Comparison of ENCODE assay signal across 11 mouse cellular contexts in the genomic region with DNA sequence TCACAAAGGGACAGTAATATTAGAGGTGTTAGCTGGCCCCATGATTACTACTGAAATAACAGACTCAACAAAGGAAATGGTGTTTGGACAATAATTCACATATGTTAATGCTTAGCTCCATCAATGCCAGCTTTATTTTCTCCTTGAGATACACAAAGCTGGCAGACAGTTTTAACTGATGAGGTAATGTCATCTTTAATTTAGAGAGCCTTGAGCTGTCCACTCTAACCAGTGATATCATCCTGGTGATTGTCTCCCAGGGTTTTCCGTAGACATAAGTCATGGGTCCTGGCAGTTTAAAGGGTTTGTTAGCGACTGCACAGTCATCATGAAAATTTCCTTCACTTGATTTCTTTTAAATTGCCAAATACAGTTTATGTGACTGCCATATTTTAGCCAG. TPM values are rescaled to one million over a fixed set of nuclear protein-coding genes. Genes with fewer than 3 reads are reported as not detected.
A peak's percentile ranks its signal among the peaks of the same experiment; 100 is the strongest.
DNase-seq lines count a peak whose midpoint lies in the region; ATAC-seq and TF ChIP-seq lines count a peak whose summit lies in the region.
"Had no signal": no experiment of that assay in that cellular context is flagged by ENCODE, and none has a peak within 500 bp of the region (broad histone marks: within the 10 kb centered on the region; RNA-seq: fewer than 3 reads in every experiment).

No protein-coding gene starts in this region.

- TF ChIP-seq CTCF in hindbrain, postnatal 0 days (IDR thresholded peaks at IDR 0.05; ENCODE audit: low read depth): no peak

- DNase-seq in embryo, embryonic 10.5 days (ENCODE audit: low spot score): peak; percentile 44
- no peak for DNase-seq in embryo, embryonic 10 days (ENCODE audit: low spot score)
- no peak for DNase-seq in kidney, postnatal 25 days
- peak; percentile 44 for DNase-seq in NIH3T3 (ENCODE audit: low read depth)
- no peak for DNase-seq in hindbrain, postnatal 0 days (ENCODE audit: low spot score)
- no peak for DNase-seq in testis, postnatal 14 days (ENCODE audit: low spot score)
- DNase-seq in left cerebral cortex, postnatal 25 days (ENCODE audit: low spot score in 2 of 2): no peak
- DNase-seq: cerebellum, adult 11 months had no signal

- H3K9me3 ChIP-seq in kidney, embryonic 15.5 days (replicated peaks): no peaks in the 10 kb centered on the region
- H3K9me3 ChIP-seq in hindbrain, postnatal 0 days (ENCODE audit: low read length): no peaks in the 10 kb centered on the region
- H3K9me3 ChIP-seq: embryonic facial prominence, embryonic 15.5 days; limb, embryonic 13.5 days had no signal

- peaks cover 21% of the 10 kb centered on the region for H3K4me1 ChIP-seq in kidney, embryonic 15.5 days
- H3K4me1 ChIP-seq in hindbrain, postnatal 0 days (ENCODE audit: insufficient read depth, low read length): peaks cover 3% of the 10 kb centered on the region; the same call in 1 of the 2 replicates

- ATAC-seq in kidney, embryonic 15.5 days (replicated peaks; ENCODE audit: low FRiP score): no peak
- no peak for ATAC-seq in hindbrain, postnatal 0 days

- no peak overlapping the region for H3K4me3 ChIP-seq in kidney, embryonic 15.5 days (replicated peaks)
- no peak overlapping the region for H3K4me3 ChIP-seq in hindbrain, postnatal 0 days (ENCODE audit: low read length)
- H3K4me3 ChIP-seq: embryonic facial prominence, embryonic 15.5 days; limb, embryonic 13.5 days had no signal

- intact Hi-C loops in left cerebral cortex, postnatal 25 days (cut with DNase I): no loop called here

- H3K9ac ChIP-seq in kidney, embryonic 15.5 days: no peak overlapping the region
- no peak overlapping the region for H3K9ac ChIP-seq in hindbrain, postnatal 0 days (replicated peaks; ENCODE audit: low read length)
- H3K9ac ChIP-seq: embryonic facial prominence, embryonic 15.5 days; limb, embryonic 13.5 days had no signal

- no peaks in the 10 kb centered on the region for H3K27me3 ChIP-seq in kidney, embryonic 15.5 days
- no peaks in the 10 kb centered on the region for H3K27me3 ChIP-seq in hindbrain, postnatal 0 days (ENCODE audit: insufficient read depth, low read length)
- H3K27me3 ChIP-seq: embryonic facial prominence, embryonic 15.5 days; limb, embryonic 13.5 days had no signal

- H3K4me2 ChIP-seq in kidney, embryonic 15.5 days: no peak overlapping the region
- H3K4me2 ChIP-seq in hindbrain, postnatal 0 days (ENCODE audit: low read depth, low read length): no peak overlapping the region
- H3K4me2 ChIP-seq: embryonic facial prominence, embryonic 15.5 days; limb, embryonic 13.5 days had no signal

- H3K27ac ChIP-seq in kidney, embryonic 15.5 days: peak overlapping the region; percentile 60
- peak overlapping the region; percentile 45; the same call in 1 of the 2 replicates for H3K27ac ChIP-seq in hindbrain, postnatal 0 days
- H3K27ac ChIP-seq: embryonic facial prominence, embryonic 15.5 days; limb, embryonic 13.5 days had no signal

- WGBS in kidney, embryonic 15.5 days: 34% methylated on average over 2 of the region's 2 CpGs
- WGBS in hindbrain, postnatal 0 days: 60% methylated on average over 2 of the region's 2 CpGs

- H3K36me3 ChIP-seq in kidney, embryonic 15.5 days: peaks cover 23% of the 10 kb centered on the region
- no peaks in the 10 kb centered on the region for H3K36me3 ChIP-seq in hindbrain, postnatal 0 days (ENCODE audit: insufficient read depth, low read length)
- H3K36me3 ChIP-seq: limb, embryonic 13.5 days had no signal

RNA-seq across cellular contexts. Expression of a gene that starts 58.5 kb away (rescaled TPM):
- polyA plus RNA-seq in kidney, embryonic 15.5 days (2015; fragmentation: Nextera tagmentation; extraction: Ambion mirVana): 130 and 140 TPM in 2 replicates
- total RNA-seq in hindbrain, postnatal 0 days (2014; rRNA removed): 50.4 and 51.0 TPM in 2 replicates
- polyA plus RNA-seq in hindbrain, postnatal 0 days (2015; fragmentation: Nextera tagmentation; extraction: Ambion mirVana): 43.6 and 44.3 TPM in 2 replicates
- total RNA-seq in left cerebral cortex, postnatal 25 days (2021): 10 to 100 TPM; 24.6 to 29.6 TPM

Comparison
In these comparisons a context has a peak if more than half of its experiments do, and no peak if none do; other contexts are left out.
1. DNase-seq: peak in embryo, embryonic 10.5 days (single experiment) and NIH3T3 (single experiment); none in embryo, embryonic 10 days (single experiment), kidney, postnatal 25 days (0 of 2), hindbrain, postnatal 0 days (single experiment), testis, postnatal 14 days (single experiment) and left cerebral cortex, postnatal 25 days (0 of 2).